Mouse (Mus musculus): ENCODE measurements around the gene Rag1. TPM values are rescaled to one million over a fixed set of nuclear protein-coding genes. Genes with fewer than 3 reads are reported as not detected.
A peak's percentile ranks its signal among the peaks of the same experiment; 100 is the strongest.

Rag1 gene
- total RNA-seq, 2 experiments from 2014 or later = 0.15 to 0.25 TPM

DNA sequence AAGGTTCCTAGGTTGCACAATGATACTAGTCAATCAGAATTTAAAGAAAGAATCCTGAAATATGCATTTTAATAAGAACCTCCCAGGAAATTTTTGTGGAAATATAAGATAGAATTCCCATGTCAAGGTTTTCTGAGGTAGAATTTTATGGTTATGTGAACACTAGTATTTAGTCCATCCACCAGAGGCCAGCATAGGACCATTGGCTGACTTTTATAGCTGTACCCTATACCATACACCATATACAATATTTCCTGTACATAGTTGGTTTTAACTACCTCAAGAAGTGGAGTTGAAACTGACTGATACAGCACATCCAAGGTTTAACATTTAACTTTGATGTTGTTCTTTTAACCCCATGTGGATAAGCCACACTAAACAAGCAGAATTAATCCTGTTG lies 52.1 kb downstream of the Rag1 start:
- H3K27ac ChIP-seq = no peak overlapping the region
- DNase-seq (ENCODE audit: low spot score in 2 of 2) = no peak
- TF ChIP-seq CTCF (conservative IDR thresholded peaks at IDR 0.05) = peak; percentile 66
- H3K4me3 ChIP-seq = no peak overlapping the region

- TF ChIP-seq CTCF (conservative IDR thresholded peaks at IDR 0.05) = no peak
- H3K27ac ChIP-seq = no peak overlapping the region
- no peak overlapping the region for H3K4me3 ChIP-seq
- no peak for DNase-seq (ENCODE audit: low spot score in 2 of 2)
Observed at GRCm38 (mm10) chr2:101594681-101595080, 54.6 kb downstream of the Rag1 start.

DNA sequence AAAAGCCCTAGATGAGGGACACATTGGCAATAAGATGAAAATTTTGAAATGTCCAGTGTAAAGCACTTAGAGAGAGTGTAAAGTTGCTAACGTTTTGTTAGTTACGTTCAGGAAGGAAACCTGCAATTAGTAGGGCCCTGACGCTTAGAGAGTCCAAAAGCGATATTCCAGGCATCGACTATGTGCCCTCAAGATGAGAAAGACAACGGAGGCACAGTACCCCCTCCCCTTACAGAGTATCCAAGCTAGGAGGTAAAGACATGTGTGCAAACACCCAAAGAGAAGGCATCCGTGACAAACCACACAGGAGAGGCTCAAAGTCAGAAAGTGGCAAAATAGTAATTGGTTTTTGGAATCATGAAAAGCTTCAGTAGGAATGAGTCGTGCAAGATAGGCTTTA lies 56.4 kb downstream of the Rag1 start:
- no peak for TF ChIP-seq CTCF (conservative IDR thresholded peaks at IDR 0.05)
- peak overlapping the region; percentile 12; the same call in 1 of the 2 replicates for H3K27ac ChIP-seq
- no peak for DNase-seq (ENCODE audit: low spot score in 2 of 2)
- H3K4me3 ChIP-seq = no peak overlapping the region

GRCm38 (mm10) chr2:101592023-101592841 lies 57.1 kb downstream of the Rag1 start:
- Histone ChIP-seq H3K4me3 (no peak overlapping the region), H3K27ac (peak overlapping the region; percentile 12; the same call in 1 of the 2 replicates)
- no peak for TF ChIP-seq CTCF (conservative IDR thresholded peaks at IDR 0.05)
- DNase-seq (ENCODE audit: low spot score in 2 of 2) = no peak

DNA sequence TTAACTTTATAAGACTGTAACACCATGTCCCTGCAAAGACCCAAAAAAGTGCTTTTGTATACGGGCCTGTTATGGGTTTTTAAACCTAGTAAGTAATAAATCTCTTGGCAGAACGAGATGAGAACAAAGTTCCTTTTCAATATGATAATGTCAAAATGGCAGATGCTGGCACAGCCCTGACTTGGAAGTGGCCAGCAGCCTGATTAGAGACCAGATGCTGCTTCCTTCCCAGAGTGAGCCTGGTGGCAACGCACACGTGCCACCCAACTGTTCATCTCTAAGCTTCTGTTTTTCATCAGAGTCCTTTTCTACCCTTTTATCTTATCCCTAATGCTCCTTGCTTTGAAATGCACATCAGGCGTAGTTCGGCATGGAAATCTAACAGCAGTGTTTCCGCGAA lies 57.9 kb downstream of the Rag1 start:
- TF ChIP-seq CTCF (conservative IDR thresholded peaks at IDR 0.05) = no peak
- no peak overlapping the region for H3K27ac ChIP-seq
- H3K4me3 ChIP-seq = no peak overlapping the region
- DNase-seq (ENCODE audit: low spot score in 2 of 2) = no peak

Other genes with a start within 250 kb of the Rag1 start
- not detected for gene Rag2, start 24.8 kb downstream of the Rag1 start, total RNA-seq (2021)
- 10 to 100 TPM; 32.0 to 32.3 TPM for gene B230118H07Rik, start within 50 bp of the Rag1 start, total RNA-seq (2021)
- 10 to 100 TPM; 14.1 to 16.8 TPM for gene Traf6, start 28.9 kb upstream of the Rag1 start, total RNA-seq (2021)
- gene Prr5l, start 233.5 kb upstream of the Rag1 start, total RNA-seq (2021) = 1 to 10 TPM; 7.2 to 9.5 TPM
- 10 to 100 TPM; 32.8 to 39.3 TPM for gene Commd9, start 236.7 kb upstream of the Rag1 start, total RNA-seq (2021)